Mouse (Mus musculus) CH12.LX (cell line): Measurements from ENCODE around the gene Mpst.

Source experiments
- CHD1 ChIP-seq: IDR thresholded peaks from 2 replicates; pipeline ENCODE4 v1.6.1; 2012; ENCODE audit warnings: low read depth, low read length, improper control_type of control experiment, inconsistent platforms
- CHD2 ChIP-seq: IDR thresholded peaks from 2 replicates; pipeline ENCODE4 v1.6.1; 2011; ENCODE audit warnings: low read length, improper control_type of control experiment
- CTCF ChIP-seq, 2 experiments: IDR thresholded peaks in 1 of 2; conservative IDR thresholded peaks in 1 of 2; 2 replicates each; pipeline ENCODE4 v1.5.1; 2011 to 2012; ENCODE audit warnings: low read depth in 2 of 2, low read length in 2 of 2, improper control_type of control experiment in 1 of 2, inconsistent platforms in 1 of 2, mild to moderate bottlenecking in 1 of 2, moderate library complexity in 1 of 2
- IRF4 ChIP-seq: IDR thresholded peaks from 2 replicates; pipeline ENCODE4 v1.6.1; 2014; ENCODE audit warnings: low read depth, mild to moderate bottlenecking, inconsistent platforms, low read length, improper control_type of control experiment
- MAFK ChIP-seq: IDR thresholded peaks from 2 replicates; pipeline ENCODE4 v1.6.1; 2011; ENCODE audit warnings: low read length, improper control_type of control experiment; ENCODE audit not compliant: insufficient replicate concordance
- MAX ChIP-seq: IDR thresholded peaks from 2 replicates; pipeline ENCODE4 v1.6.1; 2011; ENCODE audit warnings: low read length, improper control_type of control experiment
- MEF2A ChIP-seq: IDR thresholded peaks from 2 replicates; pipeline ENCODE4 v1.6.1; 2014; ENCODE audit warnings: low read depth, mild to moderate bottlenecking, inconsistent platforms, low read length, improper control_type of control experiment, borderline replicate concordance
- POLR2A ChIP-seq: IDR thresholded peaks from 2 replicates; pipeline ENCODE4 v1.6.1; 2011; ENCODE audit warnings: low read depth, mild to moderate bottlenecking, improper control_type of control experiment, low read length
- TCF12 ChIP-seq: IDR thresholded peaks from 2 replicates; pipeline ENCODE4 v1.6.1; 2014; ENCODE audit warnings: low read depth, mild to moderate bottlenecking, inconsistent platforms, low read length, improper control_type of control experiment

- no peak for TF ChIP-seq MEF2A
- no peak for TF ChIP-seq CTCF (conservative IDR thresholded peaks at IDR 0.05 in 1 of 2, IDR thresholded peaks at IDR 0.05 in 1 of 2; ENCODE audit: low read depth in 2 of 2, low read length in 2 of 2)
- TF ChIP-seq POLR2A: no peak
- no peak for TF ChIP-seq MAFK
- no peak for TF ChIP-seq TCF12
- no peak for TF ChIP-seq MAX
- TF ChIP-seq CHD1: no peak
- TF ChIP-seq CHD2: no peak
- TF ChIP-seq IRF4: no peak
Observed at GRCm38 (mm10) chr15:78403301-78403741, 2.9 kb upstream of the Mpst start.
